Mouse (Mus musculus) mesoderm, embryonic 11.5 days (tissue): Measurements from ENCODE around the gene Sardh.

Experiments
- DNase-seq: peaks from one replicate; pipeline ENCODE4 v3.0.0-alpha.2; 2012; ENCODE audit warnings: low read depth, low spot score

The Sardh gene

GRCm38 (mm10) chr2:27248211-27248610, at the start of gene Sardh:
TSS of gene Sardh (minus strand) at chr2:27248337.
- no peak for DNase-seq

GRCm38 (mm10) chr2:27296656-27297406, 48.7 kb upstream of the Sardh start:
- no peak for DNase-seq

GRCm38 (mm10) chr2:27294777-27295176, 46.6 kb upstream of the Sardh start:
- DNase-seq: no peak

GRCm38 (mm10) chr2:27289019-27289418, 40.9 kb upstream of the Sardh start:
- peak; percentile 93 for DNase-seq

- no peak for DNase-seq
These were observed 39.0 kb upstream of the Sardh start for GRCm38 (mm10) chr2:27286971-27287710.

- DNase-seq: no peak
These were observed 36.3 kb upstream of the Sardh start for GRCm38 (mm10) chr2:27284441-27284840.

- DNase-seq: no peak
These were observed 33.6 kb upstream of the Sardh start for GRCm38 (mm10) chr2:27281771-27282170.

- DNase-seq: peak; percentile 72
These were observed 32.9 kb upstream of the Sardh start for GRCm38 (mm10) chr2:27280920-27281611.

- DNase-seq: no peak
These were observed 30.7 kb upstream of the Sardh start for GRCm38 (mm10) chr2:27278859-27279258.

GRCm38 (mm10) chr2:27268325-27268724, 20.2 kb upstream of the Sardh start:
- no peak for DNase-seq

- no peak for DNase-seq
These were observed 17.7 kb upstream of the Sardh start for GRCm38 (mm10) chr2:27265819-27266218.

GRCm38 (mm10) chr2:27262984-27263383, 14.8 kb upstream of the Sardh start:
- DNase-seq: no peak

- DNase-seq: no peak
These were observed 3.3 kb upstream of the Sardh start for GRCm38 (mm10) chr2:27251434-27251833.

GRCm38 (mm10) chr2:27247487-27247863, 662 bp downstream of the Sardh start:
- DNase-seq: no peak

GRCm38 (mm10) chr2:27246712-27247486, 1.2 kb downstream of the Sardh start:
- peak; percentile 56 for DNase-seq

GRCm38 (mm10) chr2:27245947-27246346, 2.2 kb downstream of the Sardh start:
- DNase-seq: no peak

- peak; percentile 71 for DNase-seq
These were observed 10.8 kb downstream of the Sardh start for GRCm38 (mm10) chr2:27237342-27237741.

- peak; percentile 74 for DNase-seq
These were observed 12.4 kb downstream of the Sardh start for GRCm38 (mm10) chr2:27235729-27236128.

- DNase-seq: no peak
These were observed 15.8 kb downstream of the Sardh start for GRCm38 (mm10) chr2:27232376-27232775.

GRCm38 (mm10) chr2:27229481-27230105, 18.5 kb downstream of the Sardh start:
- DNase-seq: no peak

- DNase-seq: no peak
These were observed 19.2 kb downstream of the Sardh start for GRCm38 (mm10) chr2:27228809-27229480.
